Mouse (Mus musculus): ENCODE measurements at regions not wholly inside any gene's neighbourhood (a gene's known extent, or its start where the extent isn't known, plus 50 kb on each side); places are given as distances from the start of the nearest gene placed in this dataset.

- Histone ChIP-seq H3K79me2 (replicated peaks; ENCODE audit: control insufficient read depth, extremely low read depth, insufficient read depth, poor library complexity, severe bottlenecking) (no peaks in the 10 kb centered on the region), H3K9ac (ENCODE audit: insufficient read depth, low read depth) (no peak overlapping the region), H3K4me1 (ENCODE audit: control insufficient read depth in 1 of 2, insufficient read depth in 2 of 2) (no peaks in the 10 kb centered on the region), H3K9me3 (replicated peaks; ENCODE audit: low read length) (no peaks in the 10 kb centered on the region), H3K27me3 (replicated peaks) (no peaks in the 10 kb centered on the region), H3K36me3 (replicated peaks in 1 of 2; ENCODE audit: control insufficient read depth in 1 of 2, insufficient read depth in 1 of 2, low read length in 1 of 2) (peaks cover 0 to 14% of the 10 kb centered on the region in 2 experiments), H3K27ac (ENCODE audit: insufficient read depth, low read depth) (no peak overlapping the region), H3K4me3 (replicated peaks in 1 of 3; ENCODE audit: low read depth in 2 of 3, low read length in 2 of 3, poor library complexity in 1 of 3) (no peak overlapping the region), H3K4me2 (ENCODE audit: insufficient read depth, low read depth, poor library complexity, severe bottlenecking) (no peak overlapping the region)
- dilution Hi-C loops (cut with MboI; ENCODE audit: extremely low pct_ligation_motif_present, extremely low pct_unique_long_range_greater_than_20kb, low sequenced_read_pairs) (no loop called here), in situ Hi-C loops (cut with MboI; ENCODE audit: low pct_ligation_motif_present, low pct_unique_long_range_greater_than_20kb, low sequenced_read_pairs) (no loop called here)
- TF ChIP-seq GABPA (IDR thresholded peaks at IDR 0.05; ENCODE audit: insufficient replicate concordance, low read depth, low read length) (no peak), ZMIZ1 (IDR thresholded peaks at IDR 0.05; ENCODE audit: low read depth, low read length) (no peak), E2F4 (IDR thresholded peaks at IDR 0.05; ENCODE audit: insufficient replicate concordance, low read depth, low read length) (no peak), ELF1 (IDR thresholded peaks at IDR 0.05; ENCODE audit: low read depth, low read length) (no peak), JUND (conservative IDR thresholded peaks at IDR 0.05; ENCODE audit: low read depth, low read length) (no peak), BHLHE40 (IDR thresholded peaks at IDR 0.05; ENCODE audit: low read depth, low read length) (no peak), RAD21 (IDR thresholded peaks at IDR 0.05; ENCODE audit: low read depth, low read length) (no peak), TBP (conservative IDR thresholded peaks at IDR 0.05; ENCODE audit: low read depth, low read length) (no peak)
- DNase-seq (ENCODE audit: extremely low read depth), result no peak
These were observed 79.8 kb upstream of the Enpep start for GRCm38 (mm10) chr3:129412126-129412960.

GRCm38 (mm10) chr3:129412961-129413246 is 80.4 kb upstream of the Enpep start:
- dilution Hi-C loops (cut with MboI; ENCODE audit: extremely low pct_ligation_motif_present, extremely low pct_unique_long_range_greater_than_20kb, low sequenced_read_pairs) (no loop called here), in situ Hi-C loops (cut with MboI; ENCODE audit: low pct_ligation_motif_present, low pct_unique_long_range_greater_than_20kb, low sequenced_read_pairs) (no loop called here)
- H3K79me2 ChIP-seq (replicated peaks; ENCODE audit: control insufficient read depth, extremely low read depth, insufficient read depth, poor library complexity, severe bottlenecking), result no peaks in the 10 kb centered on the region
- no peaks in the 10 kb centered on the region for H3K27me3 ChIP-seq (replicated peaks)
- TF ChIP-seq ETS1 (conservative IDR thresholded peaks at IDR 0.05; ENCODE audit: low read depth, low read length) (no peak), JUN (IDR thresholded peaks at IDR 0.05; ENCODE audit: insufficient read depth, low read depth, low read length) (no peak), USF1 (IDR thresholded peaks at IDR 0.05; ENCODE audit: low read depth, low read length) (no peak), ZNF384 (IDR thresholded peaks at IDR 0.05; ENCODE audit: low read depth, low read length) (no peak), IRF4 (IDR thresholded peaks at IDR 0.05; ENCODE audit: low read depth, low read length) (no peak), EP300 (IDR thresholded peaks at IDR 0.05; ENCODE audit: low read length) (no peak), ZC3H11A (IDR thresholded peaks at IDR 0.05; ENCODE audit: low read depth, low read length) (no peak), SMC3 (IDR thresholded peaks at IDR 0.05; ENCODE audit: low read depth, low read length) (no peak), TCF12 (IDR thresholded peaks at IDR 0.05; ENCODE audit: low read depth, low read length) (no peak), ELF1 (IDR thresholded peaks at IDR 0.05; ENCODE audit: low read depth, low read length) (no peak), BHLHE40 (IDR thresholded peaks at IDR 0.05; ENCODE audit: low read depth, low read length) (no peak), MAFK (IDR thresholded peaks at IDR 0.05; ENCODE audit: insufficient replicate concordance, low read length) (no peak), POLR2AphosphoS2 (IDR thresholded peaks at IDR 0.05; ENCODE audit: low read depth, low read length) (no peak), CHD2 (IDR thresholded peaks at IDR 0.05; ENCODE audit: low read length) (no peak), NELFE (IDR thresholded peaks at IDR 0.05; ENCODE audit: low read depth, low read length) (no peak), MYC (IDR thresholded peaks at IDR 0.05; ENCODE audit: low read depth, low read length) (no peak)
- no peak overlapping the region for H3K9ac ChIP-seq (ENCODE audit: insufficient read depth, low read depth)
- no peak overlapping the region for H3K4me3 ChIP-seq (replicated peaks in 1 of 3; ENCODE audit: low read depth in 2 of 3, low read length in 2 of 3, poor library complexity in 1 of 3)
- no peaks in the 10 kb centered on the region for H3K4me1 ChIP-seq (ENCODE audit: control insufficient read depth in 1 of 2, insufficient read depth in 2 of 2)
- peaks cover 0 to 14% of the 10 kb centered on the region in 2 experiments for H3K36me3 ChIP-seq (replicated peaks in 1 of 2; ENCODE audit: control insufficient read depth in 1 of 2, insufficient read depth in 1 of 2, low read length in 1 of 2)
- no peaks in the 10 kb centered on the region for H3K9me3 ChIP-seq (replicated peaks; ENCODE audit: low read length)
- DNase-seq (ENCODE audit: extremely low read depth), result no peak
- no peak overlapping the region for H3K27ac ChIP-seq (ENCODE audit: insufficient read depth, low read depth)
- H3K4me2 ChIP-seq (ENCODE audit: insufficient read depth, low read depth, poor library complexity, severe bottlenecking), result no peak overlapping the region

Data from CH12.LX (cell line).